Mouse (Mus musculus) C2C12 (cell line): ENCODE data around the gene Tmppe.

Experiments
- CEBPB ChIP-seq: IDR thresholded peaks from one replicate; pipeline ENCODE4 v1.6.1; 2011; ENCODE audit warnings: low read depth, mild to moderate bottlenecking, control low read depth, moderate library complexity
- CTCF ChIP-seq: IDR thresholded peaks from one replicate; pipeline ENCODE4 v1.5.1; 2011; ENCODE audit not compliant: control insufficient read depth, insufficient read depth, insufficient read length
- MYOG ChIP-seq: IDR thresholded peaks from one replicate; pipeline ENCODE4 v1.6.1; 2011; ENCODE audit not compliant: control insufficient read depth, insufficient read length; ENCODE audit errors: extremely low read depth
- USF1 ChIP-seq: IDR thresholded peaks from one replicate; pipeline ENCODE4 v1.6.1; 2011; ENCODE audit warnings: low read depth, mild to moderate bottlenecking, control low read depth, moderate library complexity

GRCm38 (mm10) chr9:114368471-114368858, 32.4 kb upstream of the Tmppe start:
- TF ChIP-seq CTCF (no peak), CEBPB (no peak), USF1 (no peak), MYOG (no peak)
